7 mouse cellular contexts compared by ENCODE assay signal in the genomic region with DNA sequence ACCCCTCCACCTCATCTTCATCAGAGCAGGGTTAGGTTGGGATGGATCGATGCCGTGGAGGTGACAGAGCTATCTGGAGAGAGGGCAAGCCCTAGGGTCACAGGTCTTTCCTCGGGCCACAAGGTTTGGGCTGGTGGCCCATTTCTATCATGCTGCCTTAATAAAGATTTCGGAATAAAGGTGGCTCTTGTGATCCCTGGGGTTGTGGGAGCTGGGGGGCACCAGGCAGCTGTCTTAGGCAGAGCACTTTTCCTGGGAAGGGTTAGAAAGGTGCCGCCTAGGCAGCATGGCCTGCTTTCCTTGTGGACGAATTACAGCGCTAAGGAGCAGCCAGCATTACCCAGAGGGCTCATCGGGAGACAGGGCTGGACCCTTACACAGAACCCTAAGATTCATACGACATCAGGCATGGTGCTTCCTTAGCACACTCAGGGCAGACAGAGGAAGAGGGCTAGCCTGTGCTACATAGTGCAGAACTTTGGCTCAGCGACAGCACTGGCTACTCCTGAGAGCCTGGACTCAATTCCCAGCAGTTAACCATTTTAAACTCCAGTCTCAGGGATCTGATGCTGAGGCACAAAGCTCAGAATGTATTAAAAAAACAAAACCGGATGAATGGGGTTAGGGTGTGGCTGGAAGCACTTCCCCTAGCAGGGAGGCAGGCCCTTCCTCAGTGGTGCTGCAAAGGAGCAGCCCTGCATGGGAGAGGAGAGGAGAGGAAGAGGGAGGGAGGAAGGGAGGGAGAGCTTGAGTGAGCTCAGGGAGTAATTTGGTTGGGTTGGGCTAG. TPM values are rescaled to one million over a fixed set of nuclear protein-coding genes. Genes with fewer than 3 reads are reported as not detected.
A peak's percentile ranks its signal among the peaks of the same experiment; 100 is the strongest.
DNase-seq lines count a peak whose midpoint lies in the region; ATAC-seq and TF ChIP-seq lines count a peak whose summit lies in the region.

No protein-coding gene starts in this region.

- ATAC-seq in heart, postnatal 0 days (ENCODE audit: insufficient read depth, low read depth), result no peak
- ATAC-seq in lung, postnatal 0 days, result peak; percentile 41
- ATAC-seq in forebrain, embryonic 12.5 days (ENCODE audit: low FRiP score), result no peak

- H3K4me1 ChIP-seq in ES-E14 (ENCODE audit: control insufficient read depth in 2 of 2, insufficient read depth in 2 of 2, low read length in 2 of 2, poor library complexity in 1 of 2), result peaks cover 18 to 19% of the 10 kb centered on the region in 2 experiments
- peaks cover 26% of the 10 kb centered on the region for H3K4me1 ChIP-seq in heart, postnatal 0 days (ENCODE audit: control insufficient read depth, insufficient read depth)
- H3K4me1 ChIP-seq in lung, postnatal 0 days (ENCODE audit: insufficient read depth, low read depth, low read length), result peaks cover 28% of the 10 kb centered on the region
- peaks cover 37% of the 10 kb centered on the region for H3K4me1 ChIP-seq in forebrain, embryonic 12.5 days

- no peak overlapping the region; the same call in 1 of the 2 replicates for H3K9ac ChIP-seq in ES-E14 (ENCODE audit: insufficient read depth, low read depth, low read length, poor library complexity, severe bottlenecking)
- no peak overlapping the region for H3K9ac ChIP-seq in heart, postnatal 0 days (replicated peaks; ENCODE audit: low read depth, low read length)
- no peak overlapping the region for H3K9ac ChIP-seq in lung, postnatal 0 days (replicated peaks; ENCODE audit: low read depth)
- H3K9ac ChIP-seq in forebrain, embryonic 12.5 days, result no peak overlapping the region

- H3K9me3 ChIP-seq in ES-E14 (ENCODE audit: control insufficient read depth, insufficient read depth, low read depth, low read length), result no peaks in the 10 kb centered on the region
- no peaks in the 10 kb centered on the region for H3K9me3 ChIP-seq in heart, postnatal 0 days (replicated peaks; ENCODE audit: control insufficient read depth, low read length)
- no peaks in the 10 kb centered on the region for H3K9me3 ChIP-seq in lung, postnatal 0 days (ENCODE audit: low read length)
- H3K9me3 ChIP-seq in forebrain, embryonic 12.5 days, result no peaks in the 10 kb centered on the region

- H3K4me2 ChIP-seq in heart, postnatal 0 days (ENCODE audit: low read depth, low read length), result no peak overlapping the region
- no peak overlapping the region for H3K4me2 ChIP-seq in lung, postnatal 0 days (replicated peaks; ENCODE audit: low read depth, low read length)
- H3K4me2 ChIP-seq in forebrain, embryonic 12.5 days, result no peak overlapping the region

- TF ChIP-seq CTCF in heart, postnatal 0 days (IDR thresholded peaks at IDR 0.05; ENCODE audit: low read depth), result no peak
- TF ChIP-seq CTCF in lung, postnatal 0 days (IDR thresholded peaks at IDR 0.05), result no peak

- no peaks in the 10 kb centered on the region for H3K27me3 ChIP-seq in heart, postnatal 0 days (ENCODE audit: control insufficient read depth, insufficient read depth, low read length)
- no peaks in the 10 kb centered on the region for H3K27me3 ChIP-seq in lung, postnatal 0 days (replicated peaks; ENCODE audit: insufficient read depth, low read length)
- no peaks in the 10 kb centered on the region for H3K27me3 ChIP-seq in forebrain, embryonic 12.5 days

- in situ Hi-C loops in ES-E14 (cut with MboI; ENCODE audit: low sequenced_read_pairs in 2 of 2, unreplicated experiment in 2 of 2), result no loop called here

- peaks cover 49% of the 10 kb centered on the region for H3K36me3 ChIP-seq in ES-E14 (ENCODE audit: control insufficient read depth, insufficient read depth, low read length, poor library complexity, severe bottlenecking)
- peaks cover 68% of the 10 kb centered on the region for H3K36me3 ChIP-seq in heart, postnatal 0 days (replicated peaks; ENCODE audit: control insufficient read depth, insufficient read depth, low read length)
- H3K36me3 ChIP-seq in lung, postnatal 0 days (ENCODE audit: insufficient read depth, low read length), result 0 out of 2 replicates have a peak, but pooled peaks cover 18% of the 10 kb centered on the region
- H3K36me3 ChIP-seq in forebrain, embryonic 12.5 days (replicated peaks), result peaks cover 60% of the 10 kb centered on the region

- peak overlapping the region; percentile 54; the same call in 1 of the 2 replicates for H3K27ac ChIP-seq in ES-E14 (ENCODE audit: insufficient read depth, low read depth, low read length, poor library complexity, severe bottlenecking)
- peak overlapping the region; percentile 72 for H3K27ac ChIP-seq in heart, postnatal 0 days (ENCODE audit: low read depth)
- H3K27ac ChIP-seq in lung, postnatal 0 days (ENCODE audit: low read length), result peak overlapping the region; percentile 72
- no peak overlapping the region for H3K27ac ChIP-seq in forebrain, embryonic 12.5 days

- peak; percentile 66 for DNase-seq in CD4-positive helper T cell, adult 2 months (ENCODE audit: low read depth, low spot score)
- no peak for DNase-seq in ES-E14 (ENCODE audit: low read depth, low spot score)
- DNase-seq in heart, postnatal 0 days (ENCODE audit: low spot score), result peak; percentile 34
- peak; percentile 63 for DNase-seq in lung, postnatal 0 days (ENCODE audit: low spot score)
- no peak for DNase-seq in ovary, postnatal 36 days (ENCODE audit: low spot score)
- DNase-seq in embryo, embryonic 9.5 days (ENCODE audit: extremely low spot score), result no peak

- WGBS in heart, postnatal 0 days, result 58% methylated on average over 11 of the region's 11 CpGs
- WGBS in lung, postnatal 0 days, result 65% methylated on average over 11 of the region's 11 CpGs
- 81% methylated on average over 11 of the region's 11 CpGs for WGBS in forebrain, embryonic 12.5 days

- H3K4me3 ChIP-seq in ES-E14 (ENCODE audit: insufficient read depth in 1 of 2, low read depth in 1 of 2, low read length in 2 of 2, poor library complexity in 1 of 2, severe bottlenecking in 1 of 2), result no peak overlapping the region
- no peak overlapping the region for H3K4me3 ChIP-seq in heart, postnatal 0 days (ENCODE audit: low read depth, low read length)
- no peak overlapping the region for H3K4me3 ChIP-seq in lung, postnatal 0 days (ENCODE audit: low read depth, low read length)
- H3K4me3 ChIP-seq in forebrain, embryonic 12.5 days (replicated peaks), result no peak overlapping the region

- no peak; the same call in 1 of the 2 replicates for TF ChIP-seq EP300 in heart, postnatal 0 days (IDR thresholded peaks at IDR 0.05; ENCODE audit: low read depth)
- TF ChIP-seq EP300 in lung, postnatal 0 days (IDR thresholded peaks at IDR 0.05), result peak; percentile 59; the same call in 1 of the 2 replicates

TF ChIP-seq in ES-E14, 5 proteins besides CTCF, POLR2A, EP300 and RAD21:
- TF ChIP-seq MAFK (IDR thresholded peaks at IDR 0.05; ENCODE audit: insufficient read depth, low read depth, low read length), result no peak
- 0 out of 2 replicates have a peak, but pooled peaks have one; percentile 28 for TF ChIP-seq ZNF384 (IDR thresholded peaks at IDR 0.05; ENCODE audit: low read depth, low read length)
TF ChIP-seq in ES-E14: peak in this region for 1.

RNA-seq across cellular contexts. Expression of a gene that starts 11.6 kb away (rescaled TPM):
- 51.5 and 51.8 TPM in 2 replicates for total RNA-seq in ES-E14 (2012; rRNA removed)
- total RNA-seq in heart, postnatal 0 days (2014; rRNA removed; ENCODE audit: low replicate concordance), result 14.3 and 17.4 TPM in 2 replicates
- polyA plus RNA-seq in heart, postnatal 0 days (2015; fragmentation: Nextera tagmentation; extraction: Ambion mirVana), result 15.8 and 19.9 TPM in 2 replicates
- 9.9 and 10.4 TPM in 2 replicates for polyA plus RNA-seq in lung, postnatal 0 days (2015; fragmentation: Nextera tagmentation; extraction: Ambion mirVana)
- polyA plus RNA-seq in forebrain, embryonic 12.5 days (2016; fragmentation: Nextera tagmentation; extraction: Ambion mirVana), result 32.7 and 33.7 TPM in 2 replicates

RNA-seq across cellular contexts. Expression of a gene that starts 11.7 kb away (rescaled TPM):
- 43.4 and 46.1 TPM in 2 replicates for total RNA-seq in ES-E14 (2012; rRNA removed)
- 26.5 and 30.1 TPM in 2 replicates for total RNA-seq in heart, postnatal 0 days (2014; rRNA removed; ENCODE audit: low replicate concordance)
- 21.8 and 26.3 TPM in 2 replicates for polyA plus RNA-seq in heart, postnatal 0 days (2015; fragmentation: Nextera tagmentation; extraction: Ambion mirVana)
- 31.6 and 32.8 TPM in 2 replicates for polyA plus RNA-seq in lung, postnatal 0 days (2015; fragmentation: Nextera tagmentation; extraction: Ambion mirVana)
- 38.5 and 41.5 TPM in 2 replicates for polyA plus RNA-seq in forebrain, embryonic 12.5 days (2016; fragmentation: Nextera tagmentation; extraction: Ambion mirVana)

RNA-seq across cellular contexts. Expression of a gene that starts 11.7 kb away (rescaled TPM):
- total RNA-seq in ES-E14 (2012; rRNA removed), result 4.9 and 5.4 TPM in 2 replicates
- total RNA-seq in heart, postnatal 0 days (2014; rRNA removed; ENCODE audit: low replicate concordance), result 2.3 TPM in 1 of 2 replicates, not detected in the other
- polyA plus RNA-seq in heart, postnatal 0 days (2015; fragmentation: Nextera tagmentation; extraction: Ambion mirVana), result 1.4 and 1.7 TPM in 2 replicates
- polyA plus RNA-seq in lung, postnatal 0 days (2015; fragmentation: Nextera tagmentation; extraction: Ambion mirVana), result 0.64 and 1.4 TPM in 2 replicates
- polyA plus RNA-seq in forebrain, embryonic 12.5 days (2016; fragmentation: Nextera tagmentation; extraction: Ambion mirVana), result 1.6 and 2.7 TPM in 2 replicates

RNA-seq across cellular contexts. Expression of a gene that starts 30.8 kb away (rescaled TPM):
- total RNA-seq in ES-E14 (2012; rRNA removed), result 10.0 and 15.5 TPM in 2 replicates
- total RNA-seq in heart, postnatal 0 days (2014; rRNA removed; ENCODE audit: low replicate concordance), result 3.5 and 10.8 TPM in 2 replicates
- polyA plus RNA-seq in heart, postnatal 0 days (2015; fragmentation: Nextera tagmentation; extraction: Ambion mirVana), result 1.4 TPM in 2 replicates
- 3.3 and 4.1 TPM in 2 replicates for polyA plus RNA-seq in lung, postnatal 0 days (2015; fragmentation: Nextera tagmentation; extraction: Ambion mirVana)
- polyA plus RNA-seq in forebrain, embryonic 12.5 days (2016; fragmentation: Nextera tagmentation; extraction: Ambion mirVana), result 11.1 and 12.2 TPM in 2 replicates

Comparison
In these comparisons a context has a peak if more than half of its experiments do, and no peak if none do; other contexts are left out.
1. DNase-seq: peak in CD4-positive helper T cell, adult 2 months (single experiment), heart, postnatal 0 days (single experiment) and lung, postnatal 0 days (single experiment); none in ES-E14 (single experiment), ovary, postnatal 36 days (single experiment) and embryo, embryonic 9.5 days (single experiment).